Mouse (Mus musculus): Measurements from ENCODE around the gene Prox2. TPM values are rescaled to one million over a fixed set of nuclear protein-coding genes. Genes with fewer than 3 reads are reported as not detected.
"Not testable (repeated sequence)": the region's sequence is repeated elsewhere in the genome, so short reads cannot be mapped to it uniquely, and the experiment has no call there.

Prox2 gene
- total RNA-seq (2021) = 1 to 10 TPM; 1.1 to 2.2 TPM
- long read RNA-seq, experiment 1, partial matches to known transcripts = 1 of 1 reads
- long read RNA-seq, experiment 1, other reads (novel, unspliced or antisense) = 0 of 1 reads
- long read RNA-seq, experiment 2 = 0 reads

GRCm38 (mm10) chr12:85110698-85111592 is at the start of gene Prox2, which contains the start of gene Dlst:
Gene Prox2, minus strand, starts transcription at chr12:85110759.
Gene Dlst, plus strand, starts transcription at chr12:85110833.
- intact Hi-C loops (cut with DNase I) = no loop called here
- peak; percentile 82 to 86 for DNase-seq

- DNase-seq = peak in 1 of 2 experiments; percentile 29
- intact Hi-C loops (cut with DNase I) = no loop called here
Observed at GRCm38 (mm10) chr12:85159592-85159991, 49.0 kb upstream of the Prox2 start.

- intact Hi-C loops (cut with DNase I) = no loop called here
- DNase-seq = no peak
Observed at GRCm38 (mm10) chr12:85158801-85159200, 48.2 kb upstream of the Prox2 start.

GRCm38 (mm10) chr12:85157797-85158460 is 47.4 kb upstream of the Prox2 start:
- intact Hi-C loops (cut with DNase I) = no loop called here

GRCm38 (mm10) chr12:85156324-85156723 is 45.8 kb upstream of the Prox2 start:
- no peak for DNase-seq
- intact Hi-C loops (cut with DNase I) = no loop called here

More at GRCm38 (mm10) chr12:85157797-85158460, 47.4 kb upstream of the Prox2 start:
- DNase-seq = no peak

- no peak for DNase-seq
- intact Hi-C loops (cut with DNase I) = no loop called here
Observed at GRCm38 (mm10) chr12:85153011-85153410, 42.5 kb upstream of the Prox2 start.

GRCm38 (mm10) chr12:85151002-85151774 is 40.6 kb upstream of the Prox2 start, which contains the start of gene Rps6kl1:
Gene Rps6kl1, minus strand, starts transcription at chr12:85151264.
- no peak for DNase-seq
- intact Hi-C loops (cut with DNase I) = no loop called here

- intact Hi-C loops (cut with DNase I) = no loop called here
- no peak for DNase-seq
Observed at GRCm38 (mm10) chr12:85150321-85151001, 39.9 kb upstream of the Prox2 start.

- DNase-seq = no peak
- intact Hi-C loops (cut with DNase I) = no loop called here
Observed at GRCm38 (mm10) chr12:85146881-85147280, 36.3 kb upstream of the Prox2 start.

- intact Hi-C loops (cut with DNase I) = no loop called here
- DNase-seq = no peak
Observed at GRCm38 (mm10) chr12:85146355-85146754, 35.8 kb upstream of the Prox2 start.

- peak in 1 of 2 experiments; percentile 72 for DNase-seq
- intact Hi-C loops (cut with DNase I) = no loop called here
Observed at GRCm38 (mm10) chr12:85145630-85146029, 35.1 kb upstream of the Prox2 start.

- intact Hi-C loops (cut with DNase I) = no loop called here
- DNase-seq = no peak
Observed at GRCm38 (mm10) chr12:85144821-85145220, 34.3 kb upstream of the Prox2 start.

- intact Hi-C loops (cut with DNase I); DNase-seq: not testable (repeated sequence)
Observed at GRCm38 (mm10) chr12:85144276-85144675, 33.7 kb upstream of the Prox2 start.

GRCm38 (mm10) chr12:85142803-85143202 is 32.2 kb upstream of the Prox2 start:
- DNase-seq = peak; percentile 68 to 86
- intact Hi-C loops (cut with DNase I) = loop anchor here (1.0 kb wide), 1 partner anchor 162 kb away; no protein-coding TSS in a partner anchor

- DNase-seq = no peak
- intact Hi-C loops (cut with DNase I) = no loop called here
Observed at GRCm38 (mm10) chr12:85141096-85141495, 30.5 kb upstream of the Prox2 start.

GRCm38 (mm10) chr12:85140036-85140701 is 29.6 kb upstream of the Prox2 start:
- DNase-seq = no peak
- intact Hi-C loops (cut with DNase I) = no loop called here

- intact Hi-C loops (cut with DNase I) = no loop called here
- no peak for DNase-seq
Observed at GRCm38 (mm10) chr12:85136627-85137026, 26.1 kb upstream of the Prox2 start.

GRCm38 (mm10) chr12:85135513-85136470 is 25.2 kb upstream of the Prox2 start:
- DNase-seq = no peak
- intact Hi-C loops (cut with DNase I) = no loop called here
